Mouse (Mus musculus): ENCODE measurements around the gene Map2k1. TPM values are rescaled to one million over a fixed set of nuclear protein-coding genes. Genes with fewer than 3 reads are reported as not detected.

The Map2k1 gene
- polyA plus RNA-seq, 1 experiment = 175 TPM

- TF ChIP-seq CTCF (IDR thresholded peaks at IDR 0.05; ENCODE audit: extremely low read depth, insufficient read depth, low read length) (no peak), POLR2A (IDR thresholded peaks at IDR 0.05; ENCODE audit: extremely low read depth, insufficient read depth, low read length) (no peak)
- H3K4me1 ChIP-seq (ENCODE audit: control insufficient read depth, insufficient read depth, low read length) = peaks cover 22% of the 10 kb centered on the region
- H3K27ac ChIP-seq (ENCODE audit: insufficient read depth, low read length) = peak overlapping the region; percentile 80
- no peak overlapping the region for H3K4me3 ChIP-seq (ENCODE audit: insufficient read depth, low read length)
These were observed 21.0 kb downstream of the Map2k1 start for GRCm38 (mm10) chr9:64232257-64232957.

DNA sequence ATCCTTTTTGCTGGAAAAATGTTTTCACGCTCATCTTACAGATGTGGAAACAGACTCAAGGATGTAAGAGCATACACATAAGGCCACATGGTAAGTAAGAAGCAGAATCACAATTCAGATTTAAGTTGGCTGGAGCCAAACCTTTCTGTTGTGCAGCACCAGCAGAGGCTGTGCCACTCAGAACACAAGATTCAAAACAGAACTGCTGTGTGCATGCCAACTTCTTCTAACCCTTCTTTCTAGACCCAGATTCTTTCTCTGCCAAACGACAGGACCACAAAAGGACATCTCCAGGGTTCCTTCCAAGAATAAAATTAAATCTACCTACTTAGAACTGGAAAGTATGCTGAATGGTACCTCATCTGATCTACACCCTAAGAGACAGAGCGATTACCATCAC lies 21.8 kb downstream of the Map2k1 start:
- H3K4me3 ChIP-seq (ENCODE audit: insufficient read depth, low read length) = no peak overlapping the region

GRCm38 (mm10) chr9:64231171-64231570 lies 22.3 kb downstream of the Map2k1 start:
- peak overlapping the region; percentile 80 for H3K27ac ChIP-seq (ENCODE audit: insufficient read depth, low read length)

More for the DNA sequence above, 21.8 kb downstream of the Map2k1 start:
- Histone ChIP-seq H3K4me1 (ENCODE audit: control insufficient read depth, insufficient read depth, low read length) (peaks cover 22% of the 10 kb centered on the region), H3K27ac (ENCODE audit: insufficient read depth, low read length) (peak overlapping the region; percentile 80)
- TF ChIP-seq POLR2A (IDR thresholded peaks at IDR 0.05; ENCODE audit: extremely low read depth, insufficient read depth, low read length) (no peak), CTCF (IDR thresholded peaks at IDR 0.05; ENCODE audit: extremely low read depth, insufficient read depth, low read length) (no peak)

GRCm38 (mm10) chr9:64228972-64229371 lies 24.5 kb downstream of the Map2k1 start:
- H3K4me1 ChIP-seq (ENCODE audit: control insufficient read depth, insufficient read depth, low read length) = peaks cover 22% of the 10 kb centered on the region
- TF ChIP-seq CTCF (IDR thresholded peaks at IDR 0.05; ENCODE audit: extremely low read depth, insufficient read depth, low read length) (no peak), POLR2A (IDR thresholded peaks at IDR 0.05; ENCODE audit: extremely low read depth, insufficient read depth, low read length) (no peak)
- no peak overlapping the region for H3K27ac ChIP-seq (ENCODE audit: insufficient read depth, low read length)
- no peak overlapping the region for H3K4me3 ChIP-seq (ENCODE audit: insufficient read depth, low read length)

More at GRCm38 (mm10) chr9:64231171-64231570, 22.3 kb downstream of the Map2k1 start:
- Histone ChIP-seq H3K4me1 (ENCODE audit: control insufficient read depth, insufficient read depth, low read length) (peaks cover 22% of the 10 kb centered on the region), H3K4me3 (ENCODE audit: insufficient read depth, low read length) (no peak overlapping the region)
- TF ChIP-seq CTCF (IDR thresholded peaks at IDR 0.05; ENCODE audit: extremely low read depth, insufficient read depth, low read length) (no peak), POLR2A (IDR thresholded peaks at IDR 0.05; ENCODE audit: extremely low read depth, insufficient read depth, low read length) (no peak)

DNA sequence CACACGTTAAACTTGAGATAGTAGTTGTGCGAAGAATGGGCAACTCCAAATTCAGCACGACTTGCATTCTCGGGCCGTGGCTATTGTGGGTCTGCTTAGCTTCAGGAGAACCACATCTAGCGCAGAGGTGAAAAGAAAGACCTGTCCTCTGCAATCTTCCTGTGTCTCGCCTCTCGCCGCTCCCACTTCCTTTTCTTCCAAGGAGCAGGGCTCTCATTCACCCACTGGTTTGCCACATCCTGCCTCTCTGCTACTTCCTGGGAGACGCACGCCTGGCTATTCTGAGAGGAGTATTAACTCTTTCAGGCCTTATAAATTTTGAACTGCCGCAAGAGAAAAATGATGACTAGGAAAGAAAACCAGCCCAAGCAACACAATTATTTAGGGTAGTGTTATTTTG lies 25.7 kb downstream of the Map2k1 start:
- Histone ChIP-seq H3K4me1 (ENCODE audit: control insufficient read depth, insufficient read depth, low read length) (peaks cover 22% of the 10 kb centered on the region), H3K27ac (ENCODE audit: insufficient read depth, low read length) (no peak overlapping the region), H3K4me3 (ENCODE audit: insufficient read depth, low read length) (no peak overlapping the region)
- TF ChIP-seq CTCF (IDR thresholded peaks at IDR 0.05; ENCODE audit: extremely low read depth, insufficient read depth, low read length) (no peak), POLR2A (IDR thresholded peaks at IDR 0.05; ENCODE audit: extremely low read depth, insufficient read depth, low read length) (no peak)

DNA sequence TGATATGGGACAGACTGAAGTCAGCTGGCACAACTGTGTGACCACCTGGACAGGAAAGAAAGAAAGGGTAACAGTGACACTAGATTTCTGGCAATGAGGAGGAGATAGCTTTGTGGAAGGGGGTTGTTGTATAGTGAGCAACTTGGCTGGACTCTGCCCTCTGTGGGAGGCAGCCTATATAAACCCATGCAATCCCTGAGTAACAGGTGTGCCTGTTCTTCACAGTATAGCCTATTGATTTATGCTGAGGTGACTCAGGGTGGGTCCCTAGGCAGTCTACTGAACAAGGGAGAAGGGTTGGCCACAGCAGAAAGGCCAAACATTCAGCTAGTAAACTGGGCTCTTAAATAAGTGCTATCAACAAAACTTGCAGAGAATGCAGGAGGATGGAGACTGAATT lies 27.6 kb downstream of the Map2k1 start:
- TF ChIP-seq CTCF (IDR thresholded peaks at IDR 0.05; ENCODE audit: extremely low read depth, insufficient read depth, low read length) (no peak), POLR2A (IDR thresholded peaks at IDR 0.05; ENCODE audit: extremely low read depth, insufficient read depth, low read length) (no peak)
- H3K4me1 ChIP-seq (ENCODE audit: control insufficient read depth, insufficient read depth, low read length) = peaks cover 13% of the 10 kb centered on the region
- no peak overlapping the region for H3K27ac ChIP-seq (ENCODE audit: insufficient read depth, low read length)
- H3K4me3 ChIP-seq (ENCODE audit: insufficient read depth, low read length) = no peak overlapping the region

- no peak overlapping the region for H3K4me3 ChIP-seq (ENCODE audit: insufficient read depth, low read length)
- H3K27ac ChIP-seq (ENCODE audit: insufficient read depth, low read length) = no peak overlapping the region
- H3K4me1 ChIP-seq (ENCODE audit: control insufficient read depth, insufficient read depth, low read length) = peaks cover 2% of the 10 kb centered on the region
- TF ChIP-seq CTCF (IDR thresholded peaks at IDR 0.05; ENCODE audit: extremely low read depth, insufficient read depth, low read length) (no peak), POLR2A (IDR thresholded peaks at IDR 0.05; ENCODE audit: extremely low read depth, insufficient read depth, low read length) (no peak)
These were observed 31.3 kb downstream of the Map2k1 start for GRCm38 (mm10) chr9:64222098-64222497.

DNA sequence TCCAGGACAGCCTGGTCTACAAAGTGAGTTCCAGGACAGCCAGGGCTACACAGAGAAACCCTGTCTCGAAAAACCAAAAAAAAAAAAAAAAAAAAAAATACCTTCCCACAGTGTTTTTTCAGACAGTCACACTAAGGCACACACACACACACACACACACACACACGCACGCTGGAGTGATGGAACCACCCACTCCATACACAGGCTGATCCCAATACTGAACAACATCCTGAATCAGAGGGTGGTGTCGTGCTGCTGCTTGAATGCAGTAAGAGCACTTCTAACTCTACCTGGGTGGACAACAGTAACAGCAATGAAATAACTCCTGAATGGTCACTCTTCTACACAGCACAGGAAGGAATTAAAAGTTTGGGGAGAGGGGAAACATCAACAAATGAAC lies 32.0 kb downstream of the Map2k1 start:
- Histone ChIP-seq H3K4me3 (ENCODE audit: insufficient read depth, low read length) (no peak overlapping the region), H3K4me1 (ENCODE audit: control insufficient read depth, insufficient read depth, low read length) (peaks cover 3% of the 10 kb centered on the region), H3K27ac (ENCODE audit: insufficient read depth, low read length) (no peak overlapping the region)
- TF ChIP-seq POLR2A (IDR thresholded peaks at IDR 0.05; ENCODE audit: extremely low read depth, insufficient read depth, low read length) (no peak), CTCF (IDR thresholded peaks at IDR 0.05; ENCODE audit: extremely low read depth, insufficient read depth, low read length) (no peak)

DNA sequence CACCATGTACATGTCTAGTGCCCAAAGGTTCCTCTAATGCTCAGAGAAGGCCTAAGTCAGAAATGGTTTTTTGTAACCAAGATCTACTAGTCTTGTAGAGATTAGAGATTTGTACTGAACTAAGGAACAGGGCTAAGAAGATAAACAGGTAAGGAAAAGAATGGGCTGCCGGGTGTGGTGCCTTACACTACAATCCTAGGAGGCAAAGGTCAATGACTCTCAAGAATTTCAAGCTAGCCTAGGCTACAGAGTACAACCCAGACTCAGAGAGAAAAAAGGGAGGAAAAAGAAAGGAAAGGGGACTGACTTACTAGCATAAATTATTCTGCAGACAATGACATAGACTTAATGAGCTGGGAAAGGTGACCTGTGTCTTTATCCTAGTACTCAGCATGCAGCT lies 32.8 kb downstream of the Map2k1 start:
- TF ChIP-seq POLR2A (IDR thresholded peaks at IDR 0.05; ENCODE audit: extremely low read depth, insufficient read depth, low read length) = no peak
- TF ChIP-seq CTCF (IDR thresholded peaks at IDR 0.05; ENCODE audit: extremely low read depth, insufficient read depth, low read length) = no peak
- peaks cover 6% of the 10 kb centered on the region for H3K4me1 ChIP-seq (ENCODE audit: control insufficient read depth, insufficient read depth, low read length)
- no peak overlapping the region for H3K4me3 ChIP-seq (ENCODE audit: insufficient read depth, low read length)
- no peak overlapping the region for H3K27ac ChIP-seq (ENCODE audit: insufficient read depth, low read length)

- Histone ChIP-seq H3K4me3 (ENCODE audit: insufficient read depth, low read length) (no peak overlapping the region), H3K27ac (ENCODE audit: insufficient read depth, low read length) (no peak overlapping the region), H3K4me1 (ENCODE audit: control insufficient read depth, insufficient read depth, low read length) (peaks cover 6% of the 10 kb centered on the region)
- no peak for TF ChIP-seq POLR2A (IDR thresholded peaks at IDR 0.05; ENCODE audit: extremely low read depth, insufficient read depth, low read length)
- no peak for TF ChIP-seq CTCF (IDR thresholded peaks at IDR 0.05; ENCODE audit: extremely low read depth, insufficient read depth, low read length)
These were observed 33.5 kb downstream of the Map2k1 start for GRCm38 (mm10) chr9:64219772-64220420.

Measured in cortical plate, adult 2 months (tissue).